Mouse (Mus musculus): ENCODE data around the gene Pigw.

Pigw gene

GRCm38 (mm10) chr11:84879772-84880464, at the start of gene Pigw, which contains the start of gene Myo19:
Pigw (minus strand) TSS chr11:84880285.
Myo19 (plus strand) TSS chr11:84880148.
- peak; percentile 75 to 78 for DNase-seq (ENCODE audit: low spot score in 2 of 2)

- DNase-seq (ENCODE audit: low spot score in 2 of 2), result no peak
Measured at GRCm38 (mm10) chr11:84920981-84921380, 40.9 kb upstream of the Pigw start.

GRCm38 (mm10) chr11:84919951-84920350, 39.9 kb upstream of the Pigw start:
- DNase-seq (ENCODE audit: low spot score in 2 of 2), result no peak

GRCm38 (mm10) chr11:84919276-84919675, 39.2 kb upstream of the Pigw start:
- no peak for DNase-seq (ENCODE audit: low spot score in 2 of 2)

- DNase-seq (ENCODE audit: low spot score in 2 of 2), result peak; percentile 83 to 89
Measured at GRCm38 (mm10) chr11:84918425-84918824, 38.3 kb upstream of the Pigw start.

- no peak for DNase-seq (ENCODE audit: low spot score in 2 of 2)
Measured at GRCm38 (mm10) chr11:84916703-84917300, 36.7 kb upstream of the Pigw start.

- DNase-seq (ENCODE audit: low spot score in 2 of 2), result peak; percentile 85 to 94
Measured at GRCm38 (mm10) chr11:84916053-84916702, 36.1 kb upstream of the Pigw start, which contains the start of gene Znhit3. Znhit3 (minus strand) TSS chr11:84916366.

- no peak for DNase-seq (ENCODE audit: low spot score in 2 of 2)
Measured at GRCm38 (mm10) chr11:84914673-84915072, 34.6 kb upstream of the Pigw start.

GRCm38 (mm10) chr11:84910411-84910810, 30.3 kb upstream of the Pigw start:
- no peak for DNase-seq (ENCODE audit: low spot score in 2 of 2)

GRCm38 (mm10) chr11:84908480-84908879, 28.4 kb upstream of the Pigw start:
- peak in 1 of 2 experiments; percentile 43 for DNase-seq (ENCODE audit: low spot score in 2 of 2)

- no peak for DNase-seq (ENCODE audit: low spot score in 2 of 2)
Measured at GRCm38 (mm10) chr11:84907081-84907480, 27.0 kb upstream of the Pigw start.

GRCm38 (mm10) chr11:84904597-84905144, 24.6 kb upstream of the Pigw start:
- DNase-seq (ENCODE audit: low spot score in 2 of 2), result peak; percentile 57 to 61

- no peak for DNase-seq (ENCODE audit: low spot score in 2 of 2)
Measured at GRCm38 (mm10) chr11:84893113-84893512, 13.0 kb upstream of the Pigw start.

GRCm38 (mm10) chr11:84891705-84892104, 11.6 kb upstream of the Pigw start:
- no peak for DNase-seq (ENCODE audit: low spot score in 2 of 2)

GRCm38 (mm10) chr11:84889492-84889891, 9.4 kb upstream of the Pigw start:
- DNase-seq (ENCODE audit: low spot score in 2 of 2), result no peak

- no peak for DNase-seq (ENCODE audit: low spot score in 2 of 2)
Measured at GRCm38 (mm10) chr11:84888025-84888424, 7.9 kb upstream of the Pigw start.

- no peak for DNase-seq (ENCODE audit: low spot score in 2 of 2)
Measured at GRCm38 (mm10) chr11:84886767-84887511, 6.9 kb upstream of the Pigw start.

- no peak for DNase-seq (ENCODE audit: low spot score in 2 of 2)
Measured at GRCm38 (mm10) chr11:84886236-84886635, 6.2 kb upstream of the Pigw start.

- no peak for DNase-seq (ENCODE audit: low spot score in 2 of 2)
Measured at GRCm38 (mm10) chr11:84885238-84885637, 5.2 kb upstream of the Pigw start.

- DNase-seq (ENCODE audit: low spot score in 2 of 2), result no peak
Measured at GRCm38 (mm10) chr11:84882346-84882745, 2.3 kb upstream of the Pigw start.

- DNase-seq (ENCODE audit: low spot score in 2 of 2), result no peak
Measured at GRCm38 (mm10) chr11:84880971-84881370, 886 bp upstream of the Pigw start.

GRCm38 (mm10) chr11:84880465-84880961, 428 bp upstream of the Pigw start:
- no peak for DNase-seq (ENCODE audit: low spot score in 2 of 2)
